Mouse (Mus musculus): ENCODE results near the gene Lpin1. TPM values are rescaled to one million over a fixed set of nuclear protein-coding genes. Genes with fewer than 3 reads are reported as not detected.

The Lpin1 gene
- total RNA-seq, 2 experiments from 2014 or later, result 25.3 to 27.6 TPM

DNA sequence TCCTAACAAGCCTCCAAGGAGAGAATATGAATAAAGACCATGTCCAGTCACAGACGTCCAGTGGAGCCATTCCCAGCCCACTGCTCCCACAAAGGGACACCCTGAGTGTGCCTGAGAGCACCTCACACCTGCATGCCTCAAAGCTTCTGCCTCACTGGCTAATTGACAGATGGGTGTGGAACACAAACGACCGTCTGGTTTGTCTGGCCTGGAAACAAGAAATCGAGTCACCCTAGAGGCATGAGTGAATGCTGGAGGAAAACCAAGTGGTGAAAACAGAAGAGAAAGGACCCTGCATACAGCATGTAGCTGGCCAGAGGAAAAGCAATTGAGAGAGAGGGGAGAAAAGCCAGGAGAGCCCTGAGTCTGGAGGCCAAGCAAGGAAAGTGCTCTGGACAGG lies 53.5 kb downstream of the Lpin1 start:
- Histone ChIP-seq H3K4me3 (no peak overlapping the region), H3K27ac (no peak overlapping the region)
- TF ChIP-seq CTCF (conservative IDR thresholded peaks at IDR 0.05), result no peak
- DNase-seq (ENCODE audit: low spot score in 2 of 2), result no peak

- H3K27ac ChIP-seq, result peak overlapping the region; percentile 48
- H3K4me3 ChIP-seq, result no peak overlapping the region
- DNase-seq (ENCODE audit: low spot score in 2 of 2), result peak; percentile 54 to 59
- no peak for TF ChIP-seq CTCF (conservative IDR thresholded peaks at IDR 0.05)
These were observed 56.6 kb downstream of the Lpin1 start for GRCm38 (mm10) chr12:16554171-16554570.

- no peak for DNase-seq (ENCODE audit: low spot score in 2 of 2)
- no peak for TF ChIP-seq CTCF (conservative IDR thresholded peaks at IDR 0.05)
- H3K4me3 ChIP-seq, result no peak overlapping the region
- 0 out of 2 replicates have a peak overlapping the region, but pooled peaks have one; percentile 81 for H3K27ac ChIP-seq
These were observed 58.5 kb downstream of the Lpin1 start for GRCm38 (mm10) chr12:16552108-16552771.

GRCm38 (mm10) chr12:16550983-16551454 lies 59.7 kb downstream of the Lpin1 start:
- no peak for TF ChIP-seq CTCF (conservative IDR thresholded peaks at IDR 0.05)
- peak overlapping the region; percentile 81 for H3K27ac ChIP-seq
- peak; percentile 63 to 83 for DNase-seq (ENCODE audit: low spot score in 2 of 2)
- H3K4me3 ChIP-seq, result no peak overlapping the region

DNA sequence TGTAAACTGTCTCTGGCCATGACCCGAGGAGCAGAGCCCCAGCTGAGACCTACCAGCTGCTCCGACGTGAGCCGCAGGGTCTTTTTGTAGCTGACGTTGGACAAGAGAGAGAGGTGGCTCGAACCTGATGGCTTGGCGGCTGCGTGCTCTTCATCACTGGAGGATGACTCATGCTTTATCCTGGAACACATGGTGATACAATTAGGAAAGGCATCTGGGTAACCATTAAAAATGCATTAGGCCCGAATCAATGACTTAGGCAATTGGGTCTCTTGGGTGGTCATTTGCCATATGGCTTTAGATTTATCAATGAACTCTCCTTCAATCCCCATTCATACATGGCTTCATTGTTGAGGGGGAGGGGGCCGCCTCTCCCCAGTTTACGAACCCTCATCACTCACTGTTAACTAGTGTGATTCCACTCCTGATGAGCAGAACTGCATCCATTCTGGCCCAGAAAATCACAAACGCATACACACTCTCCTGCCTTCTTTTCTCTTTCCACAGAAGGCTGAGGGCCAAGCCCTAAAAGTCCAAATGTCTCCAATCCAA lies 61.9 kb downstream of the Lpin1 start:
- no peak overlapping the region for H3K4me3 ChIP-seq
- TF ChIP-seq CTCF (conservative IDR thresholded peaks at IDR 0.05), result no peak
- H3K27ac ChIP-seq, result no peak overlapping the region
- DNase-seq (ENCODE audit: low spot score in 2 of 2), result no peak

- Histone ChIP-seq H3K4me3 (no peak overlapping the region), H3K27ac (no peak overlapping the region)
- no peak for DNase-seq (ENCODE audit: low spot score in 2 of 2)
- no peak for TF ChIP-seq CTCF (conservative IDR thresholded peaks at IDR 0.05)
These were observed 69.2 kb downstream of the Lpin1 start for GRCm38 (mm10) chr12:16541606-16542005.

DNA sequence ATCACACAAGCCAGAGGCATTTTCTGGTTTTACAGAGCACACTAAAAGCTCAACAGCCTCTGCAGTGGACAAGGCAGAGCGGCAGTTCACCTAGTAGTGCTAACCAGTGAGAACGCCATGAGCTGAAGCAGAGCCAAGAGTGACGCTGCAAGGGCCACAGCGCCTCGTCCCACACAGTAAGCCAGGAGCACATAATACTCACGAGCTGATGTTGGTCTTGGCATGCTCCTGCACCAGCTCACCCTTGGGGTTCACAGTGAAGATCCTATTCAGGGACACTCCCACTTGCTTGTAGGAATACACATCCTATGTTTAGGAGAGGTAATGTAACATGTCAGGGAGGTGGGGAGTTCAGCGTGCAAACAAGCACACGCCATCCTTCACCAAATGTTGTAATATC lies 70.1 kb downstream of the Lpin1 start:
- no peak for DNase-seq (ENCODE audit: low spot score in 2 of 2)
- no peak overlapping the region for H3K4me3 ChIP-seq
- no peak overlapping the region for H3K27ac ChIP-seq
- no peak for TF ChIP-seq CTCF (conservative IDR thresholded peaks at IDR 0.05)

DNA sequence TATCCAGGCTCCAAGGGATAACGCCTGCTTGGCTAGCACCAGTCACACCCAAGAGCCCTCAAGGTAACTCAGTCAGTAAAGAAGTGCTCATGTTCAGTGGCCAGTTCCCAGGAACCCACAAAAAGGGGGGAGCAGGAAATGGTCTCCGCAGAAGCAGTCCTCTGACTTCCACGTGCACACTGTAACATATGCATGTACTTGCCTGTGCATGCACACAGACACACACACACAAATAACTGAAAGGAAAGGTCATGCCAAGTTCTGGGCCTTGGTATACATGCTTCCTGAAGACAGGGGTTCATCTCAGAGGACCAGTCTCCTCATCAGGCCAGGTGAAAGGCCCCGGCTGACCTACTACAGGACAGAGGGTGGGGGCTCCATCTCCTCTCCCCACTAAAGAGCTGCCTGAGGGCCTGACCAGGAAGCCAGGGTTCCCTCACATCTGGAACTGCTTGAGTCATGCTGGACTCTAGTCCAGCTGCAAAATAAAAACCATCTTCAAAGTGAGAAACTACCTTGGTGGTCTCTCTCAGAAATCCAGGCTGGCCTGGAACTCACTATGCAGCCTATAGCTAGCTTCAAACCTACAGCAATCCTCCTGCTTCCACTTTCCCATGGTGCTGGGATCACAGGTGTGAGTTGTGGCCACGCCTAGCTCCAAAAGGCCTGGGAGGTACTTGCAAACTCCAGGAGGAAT lies 70.7 kb downstream of the Lpin1 start:
- H3K27ac ChIP-seq, result no peak overlapping the region
- TF ChIP-seq CTCF (conservative IDR thresholded peaks at IDR 0.05), result no peak
- DNase-seq (ENCODE audit: low spot score in 2 of 2), result no peak
- H3K4me3 ChIP-seq, result no peak overlapping the region

GRCm38 (mm10) chr12:16533331-16533828 lies 77.4 kb downstream of the Lpin1 start:
- H3K27ac ChIP-seq, result peak overlapping the region; percentile 54; the same call in 1 of the 2 replicates
- peak; percentile 84 for DNase-seq (ENCODE audit: low spot score in 2 of 2)
- no peak overlapping the region for H3K4me3 ChIP-seq
- TF ChIP-seq CTCF (conservative IDR thresholded peaks at IDR 0.05), result peak; percentile 86

DNA sequence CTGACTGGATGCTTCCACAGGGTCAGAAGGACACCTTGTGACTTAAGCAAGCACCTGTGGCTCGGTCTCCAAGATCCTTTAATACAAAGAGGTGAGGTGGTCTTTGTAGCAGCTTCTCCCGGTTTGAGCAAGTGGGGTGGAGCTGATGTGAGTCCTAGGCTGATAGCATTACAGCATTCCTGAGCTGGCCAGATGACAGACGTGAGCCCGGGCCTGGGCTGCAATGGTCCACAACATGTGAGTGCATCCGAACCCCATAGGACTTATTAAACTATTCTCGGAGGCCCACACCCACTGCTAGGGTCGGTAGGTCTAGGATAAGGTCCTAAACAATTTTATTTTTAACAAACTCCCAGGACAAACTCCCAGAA lies 77.9 kb downstream of the Lpin1 start:
- DNase-seq (ENCODE audit: low spot score in 2 of 2), result no peak
- Histone ChIP-seq H3K27ac (peak overlapping the region; percentile 54; the same call in 1 of the 2 replicates), H3K4me3 (no peak overlapping the region)
- no peak for TF ChIP-seq CTCF (conservative IDR thresholded peaks at IDR 0.05)

DNA sequence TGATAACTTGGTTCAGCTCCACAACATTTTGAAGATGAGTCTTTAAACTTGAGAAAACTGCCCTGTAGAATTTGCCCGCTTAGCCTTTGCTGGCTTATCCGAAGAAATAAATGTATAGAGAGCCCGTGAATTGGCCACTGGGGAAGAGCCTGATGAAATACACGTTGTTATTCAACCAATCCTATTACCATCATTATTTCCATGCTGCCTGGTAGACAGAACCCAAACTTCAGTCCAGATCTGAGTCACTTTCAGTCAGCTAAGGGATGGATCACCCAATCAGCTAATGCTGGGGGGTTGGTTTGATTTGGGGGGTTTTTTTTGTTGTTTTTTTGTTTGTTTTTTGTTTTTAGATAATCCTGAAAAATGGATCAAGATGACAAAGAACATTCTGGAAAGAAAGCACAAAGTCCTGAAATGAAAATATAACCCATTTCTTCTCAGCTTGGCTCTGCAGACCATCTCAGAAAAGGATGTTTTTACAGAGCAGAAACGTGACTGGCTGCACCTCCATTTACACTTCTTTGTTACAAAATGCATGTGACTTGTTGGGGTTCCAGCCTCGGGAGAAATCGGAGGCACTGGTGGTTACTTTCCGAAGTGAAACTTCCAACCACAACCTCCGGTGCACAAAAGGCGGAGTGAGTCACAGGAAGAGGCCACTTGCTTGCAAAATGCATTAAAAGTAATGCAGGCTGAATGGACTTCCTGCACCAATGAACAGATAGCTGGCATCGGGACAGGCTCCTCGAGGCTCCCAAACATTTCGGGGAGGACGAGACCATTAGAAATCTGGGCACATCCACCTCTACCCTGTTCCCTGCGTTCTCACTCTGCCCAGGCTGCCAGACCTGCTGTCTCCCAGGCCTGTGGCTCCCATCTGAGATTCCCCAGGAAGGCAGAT lies 78.6 kb downstream of the Lpin1 start:
- peak overlapping the region; percentile 54; the same call in 1 of the 2 replicates for H3K27ac ChIP-seq
- no peak for TF ChIP-seq CTCF (conservative IDR thresholded peaks at IDR 0.05)
- H3K4me3 ChIP-seq, result no peak overlapping the region
- DNase-seq (ENCODE audit: low spot score in 2 of 2), result peak in 1 of 2 experiments; percentile 29

GRCm38 (mm10) chr12:16528650-16529049 lies 82.1 kb downstream of the Lpin1 start:
- no peak for DNase-seq (ENCODE audit: low spot score in 2 of 2)
- TF ChIP-seq CTCF (conservative IDR thresholded peaks at IDR 0.05), result no peak
- Histone ChIP-seq H3K27ac (no peak overlapping the region), H3K4me3 (no peak overlapping the region)
